Mouse (Mus musculus): ENCODE results near the gene Rcn2. TPM values are rescaled to one million over a fixed set of nuclear protein-coding genes. Genes with fewer than 3 reads are reported as not detected.

The Rcn2 gene
- total RNA-seq, 2 experiments from 2014 or later = 18.8 to 20.3 TPM

DNA sequence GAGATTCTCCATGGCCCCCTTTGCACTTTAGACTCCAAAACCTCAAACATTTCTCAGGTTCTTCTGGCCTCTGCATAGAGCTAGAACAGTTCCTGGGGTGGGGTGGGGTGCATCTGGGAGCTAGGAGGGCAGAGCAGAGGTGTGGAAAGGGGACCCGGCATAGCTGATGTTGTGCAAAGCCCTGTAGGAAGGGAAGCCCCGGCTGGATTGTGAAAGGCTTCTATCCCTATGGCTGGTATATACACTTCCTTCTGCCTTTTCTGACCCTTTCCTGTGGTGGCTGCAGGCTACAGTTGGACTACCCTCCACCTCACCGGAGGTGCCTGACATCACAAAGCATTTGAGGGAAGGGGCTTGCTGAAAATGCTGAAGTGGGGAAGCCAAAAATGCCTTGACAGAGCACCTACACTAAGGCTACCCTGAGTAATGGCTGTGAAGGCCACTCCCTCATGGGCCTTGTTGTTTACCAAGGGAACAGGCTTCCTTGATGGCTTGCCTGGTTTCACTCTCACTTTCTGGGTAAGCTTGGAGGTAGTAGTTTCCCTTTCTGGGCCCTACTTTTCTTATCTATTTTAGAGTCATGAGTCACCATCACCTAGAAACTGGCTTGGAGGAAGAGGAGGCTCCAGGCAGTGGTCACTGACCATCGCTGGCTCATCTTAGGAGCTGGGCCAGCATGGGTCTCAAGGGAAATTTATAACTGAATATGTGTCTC, 56.1 kb downstream of the Rcn2 start:
- no peak for DNase-seq

DNA sequence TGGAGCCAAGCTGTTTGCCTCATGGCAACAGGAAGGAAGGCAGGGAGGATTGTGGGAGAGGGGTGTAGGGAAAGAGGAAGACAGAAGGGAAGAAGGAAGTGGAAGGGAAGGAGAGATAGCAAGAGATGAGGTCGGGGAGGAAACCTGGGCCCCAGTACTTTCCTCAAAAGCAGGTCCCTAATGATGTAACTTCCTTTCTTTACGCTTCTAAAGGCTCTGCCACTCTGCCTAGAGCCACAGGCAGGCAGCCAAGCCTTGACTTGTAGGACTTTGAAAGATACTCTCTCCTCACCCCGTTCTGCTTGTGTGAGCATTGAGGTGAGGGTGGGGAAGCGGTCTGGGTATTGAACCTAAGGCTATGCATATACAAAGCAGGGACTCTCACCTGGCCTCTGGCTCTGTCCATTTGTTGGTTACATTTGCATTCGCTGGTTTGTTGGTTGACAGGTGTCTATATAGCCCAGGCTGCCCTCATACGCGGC, 58.4 kb downstream of the Rcn2 start:
- no peak for DNase-seq

DNA sequence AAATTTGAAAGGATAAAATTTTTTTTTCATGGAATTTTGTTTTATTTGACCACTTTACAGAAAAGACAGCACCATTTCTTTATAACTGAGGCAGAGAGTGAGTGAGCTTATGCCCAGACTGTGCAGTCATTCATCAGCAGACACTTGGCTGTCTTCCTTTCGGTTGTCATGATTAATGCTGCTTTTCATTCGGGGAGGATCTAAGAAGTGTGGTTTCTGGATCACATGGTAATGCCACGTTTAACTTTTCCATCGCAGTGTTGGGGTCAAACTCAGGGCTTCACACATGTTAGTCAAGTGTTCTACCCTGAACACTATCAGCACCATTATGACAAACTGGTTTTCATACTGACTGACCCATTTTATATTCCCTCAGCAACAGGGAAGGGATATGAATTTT, 59.4 kb downstream of the Rcn2 start:
- no peak for DNase-seq

DNA sequence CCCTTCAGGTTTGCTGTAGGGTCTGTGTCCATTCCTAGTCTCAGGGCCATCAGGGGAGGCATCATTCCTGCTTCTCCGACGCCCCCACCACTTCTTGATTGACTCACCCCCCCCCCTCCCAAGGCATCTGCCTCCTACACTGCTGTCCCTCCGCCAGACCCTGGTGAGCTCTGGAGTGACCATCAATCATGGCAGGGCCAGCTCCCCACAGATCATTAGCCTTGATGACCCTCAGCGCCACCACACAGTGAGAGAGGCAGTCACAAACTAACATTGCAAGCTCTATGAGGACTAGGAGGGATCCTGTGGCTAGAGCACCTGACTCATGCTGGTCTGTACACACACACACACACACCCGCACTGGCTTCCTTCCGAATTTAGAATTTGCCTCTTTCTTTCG, 63.3 kb downstream of the Rcn2 start:
- no peak for DNase-seq

DNA sequence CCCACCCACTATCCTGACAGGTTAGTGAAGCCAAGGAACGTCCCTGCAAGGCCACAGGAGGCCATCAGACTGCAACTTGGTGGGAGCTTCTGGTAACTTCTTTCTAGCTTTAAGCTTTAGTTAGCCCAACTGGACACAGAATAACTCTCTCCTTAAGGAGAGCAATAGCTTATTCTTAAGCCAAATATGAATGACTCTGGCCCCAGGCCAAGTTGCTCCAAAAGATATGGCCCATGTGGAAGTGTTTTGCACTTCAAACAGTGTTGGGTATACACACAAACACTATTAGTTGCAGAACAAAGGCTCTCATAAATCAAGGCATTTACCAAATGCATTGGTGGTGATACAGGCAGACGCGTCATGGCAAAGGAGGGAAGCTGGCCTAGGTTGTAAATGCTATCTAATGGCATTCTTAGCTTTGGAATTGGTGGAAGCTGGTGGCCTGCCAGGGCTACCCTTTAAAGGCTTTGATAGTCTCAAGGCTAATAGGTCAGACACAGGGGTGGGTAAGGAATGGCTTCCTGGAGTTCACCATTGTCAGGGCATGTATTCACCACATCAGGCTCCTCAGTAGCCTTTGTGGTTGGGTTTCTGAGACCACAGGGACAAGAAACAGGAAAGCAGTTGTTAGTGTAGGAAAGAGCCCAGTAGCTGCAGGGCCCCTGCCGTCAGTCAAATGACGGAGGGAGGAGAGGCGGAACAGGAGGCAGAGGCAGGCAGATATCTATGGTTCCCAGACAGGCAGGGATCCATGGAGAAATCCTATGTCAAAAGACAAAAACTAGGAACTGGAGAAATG, 64.8 kb downstream of the Rcn2 start:
- DNase-seq = no peak

DNA sequence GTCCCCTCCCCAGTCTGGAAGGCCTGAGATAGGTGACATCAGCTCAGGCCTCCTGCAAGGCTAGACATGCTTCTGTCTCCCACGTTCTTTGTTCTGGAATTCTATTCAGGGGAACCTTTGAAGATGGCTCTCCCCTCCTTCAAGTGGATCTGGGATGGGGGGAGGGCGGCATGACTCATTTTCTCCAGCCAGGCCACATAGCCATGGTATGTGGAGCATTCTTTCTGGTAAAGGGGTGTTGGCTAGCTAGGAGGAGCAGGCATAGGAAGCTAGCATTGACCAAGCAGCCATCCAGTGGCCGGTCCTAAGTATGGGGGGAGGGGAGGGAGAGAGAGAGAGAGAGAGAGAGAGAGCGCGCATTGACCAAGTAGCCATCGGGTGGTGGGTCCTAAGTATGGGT, 65.9 kb downstream of the Rcn2 start:
- DNase-seq = no peak

DNA sequence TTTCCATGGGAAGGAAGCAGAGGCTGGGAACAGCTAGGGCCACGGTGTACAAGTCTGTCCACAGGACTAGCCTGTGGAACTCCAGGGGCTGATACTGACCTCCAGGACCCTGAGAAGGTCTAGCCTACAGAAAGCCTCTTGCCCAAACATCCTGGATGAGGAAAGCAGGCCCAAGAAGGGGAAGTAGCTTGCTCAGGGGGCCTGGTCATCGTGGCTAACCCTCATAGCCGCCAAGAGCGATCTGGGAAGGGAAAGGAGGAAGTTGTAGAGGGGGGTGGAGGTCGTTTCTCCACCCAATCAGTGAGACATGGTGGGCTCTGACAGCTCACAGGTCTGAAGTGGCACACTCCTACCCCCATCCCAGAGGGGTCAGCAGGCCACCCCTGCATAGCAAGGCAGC, 66.5 kb downstream of the Rcn2 start:
- DNase-seq = no peak

Other genes starting within 250 kb of the Rcn2 start
- gene Scaper, start 103.7 kb upstream of the Rcn2 start, total RNA-seq (2021) = 1 to 10 TPM; 6.1 TPM
- not detected for gene 4930563M21Rik, start 31.3 kb upstream of the Rcn2 start, total RNA-seq (2021)
- under 1 TPM; 0.67 to 0.96 TPM for gene Pstpip1, start 48.1 kb downstream of the Rcn2 start, total RNA-seq (2021)
- 100 to 1,000 TPM; 112 to 139 TPM for gene Tspan3, start 123.6 kb downstream of the Rcn2 start, total RNA-seq (2021)